Mouse (Mus musculus) lung, postnatal 0 days (tissue): ENCODE data around the gene Traf3. TPM values are rescaled to one million over a fixed set of nuclear protein-coding genes. Genes with fewer than 3 reads are reported as not detected.

Experiments
- ATAC-seq: fragments of 200-750 bp; cut with Nextera tagmentation; 2 replicates; pipeline ENCODE4 v1.8.0; 2017; ENCODE audit warnings: moderate library complexity
- DNase-seq: peaks from one replicate; pipeline ENCODE4 v3.0.0-alpha.2; 2016; ENCODE audit warnings: low spot score
- H3K27ac ChIP-seq: fragments of 300-500 bp; sonication (generic); 2 replicates; pipeline ENCODE4 v1.5.1; 2014; ENCODE audit warnings: antibody characterized with exemption, mild to moderate bottlenecking, low read length, mixed read lengths
- H3K27me3 ChIP-seq: fragments of 300-500 bp; sonication (generic); replicated peaks from 2 replicates; pipeline ENCODE4 v1.6.1; 2014; ENCODE audit warnings: low read length, mixed read lengths; ENCODE audit not compliant: insufficient read depth
- H3K36me3 ChIP-seq: fragments of 300-500 bp; sonication (generic); 2 replicates; pipeline ENCODE4 v1.6.1; 2014; ENCODE audit warnings: low read length, mixed read lengths; ENCODE audit not compliant: insufficient read depth
- H3K4me1 ChIP-seq: fragments of 300-500 bp; sonication (generic); 2 replicates; pipeline ENCODE4 v1.6.1; 2014; ENCODE audit warnings: antibody characterized with exemption, low read depth, low read length, mixed read lengths; ENCODE audit not compliant: insufficient read depth
- H3K4me2 ChIP-seq: fragments of 300-500 bp; sonication (generic); replicated peaks from 2 replicates; pipeline ENCODE4 v1.6.1; 2014; ENCODE audit warnings: low read depth, mild to moderate bottlenecking, low read length, moderate library complexity, mixed read lengths
- H3K4me3 ChIP-seq: fragments of 300-500 bp; sonication (generic); 2 replicates; pipeline ENCODE4 v1.5.1; 2014; ENCODE audit warnings: low read depth, low read length
- H3K9ac ChIP-seq: fragments of 300-500 bp; sonication (generic); replicated peaks from 2 replicates; pipeline ENCODE4 v1.6.1; 2014; ENCODE audit warnings: low read depth, mild to moderate bottlenecking
- H3K9me3 ChIP-seq: fragments of 300-500 bp; sonication (generic); 2 replicates; pipeline ENCODE4 v1.6.1; 2016; ENCODE audit warnings: low read length, mixed read lengths
- CTCF ChIP-seq: IDR thresholded peaks from 2 replicates; pipeline ENCODE4 v1.5.1; 2016; ENCODE audit warnings: antibody characterized with exemption, mild to moderate bottlenecking
- EP300 ChIP-seq: IDR thresholded peaks from 2 replicates; pipeline ENCODE4 v1.6.1; 2016; ENCODE audit warnings: antibody characterized with exemption, mild to moderate bottlenecking, control low read depth
- WGBS: fragments of 180-500 bp; shearing (Covaris S2); extraction: QIAGEN DNeasy Blood & Tissue Kit; methylation state at CpG from one replicate; pipeline ENCODE4 v1.1.7; 2014; 5-methylcytosine and 5-hydroxymethylcytosine counted together
- polyA plus RNA-seq: library from polyadenylated mRNA; unstranded; fragments of >200 nt; fragmentation: Nextera tagmentation; extraction: Ambion mirVana; gene quantifications from 2 replicates; pipeline ENCODE4 v1.2.1, GENCODE M21; 2015

Traf3 gene
- polyA plus RNA-seq, 1 experiment from 2014 or later, result 3.1 TPM

DNA sequence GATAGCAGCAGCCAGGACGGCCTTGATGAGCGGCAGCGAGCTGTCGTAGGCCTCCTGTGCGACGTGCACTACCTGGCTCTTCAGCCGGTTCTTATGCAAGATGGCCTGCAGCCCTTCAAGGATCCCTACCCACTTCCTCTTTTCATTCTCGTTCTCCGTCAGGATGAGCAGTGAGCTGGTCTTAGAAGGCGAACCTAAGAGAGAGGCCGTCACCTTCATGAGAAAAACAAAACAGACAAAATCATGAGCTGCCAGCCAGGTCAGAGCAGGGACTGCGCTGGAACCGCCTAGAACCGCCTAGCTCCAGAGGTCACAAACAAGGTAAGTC lies 135.8 kb downstream of the Traf3 start:
- ATAC-seq, result no peak
- no peak overlapping the region for H3K9ac ChIP-seq
- H3K4me2 ChIP-seq, result no peak overlapping the region
- H3K36me3 ChIP-seq, result peaks cover 74% of the 10 kb centered on the region
- DNase-seq, result no peak
- H3K27me3 ChIP-seq, result no peaks in the 10 kb centered on the region
- H3K4me3 ChIP-seq, result no peak overlapping the region
- H3K27ac ChIP-seq, result no peak overlapping the region
- H3K9me3 ChIP-seq, result no peaks in the 10 kb centered on the region
- TF ChIP-seq CTCF, result no peak
- TF ChIP-seq EP300, result no peak
- no peaks in the 10 kb centered on the region for H3K4me1 ChIP-seq
- 85% methylated on average over 14 of the region's 14 CpGs for WGBS

DNA sequence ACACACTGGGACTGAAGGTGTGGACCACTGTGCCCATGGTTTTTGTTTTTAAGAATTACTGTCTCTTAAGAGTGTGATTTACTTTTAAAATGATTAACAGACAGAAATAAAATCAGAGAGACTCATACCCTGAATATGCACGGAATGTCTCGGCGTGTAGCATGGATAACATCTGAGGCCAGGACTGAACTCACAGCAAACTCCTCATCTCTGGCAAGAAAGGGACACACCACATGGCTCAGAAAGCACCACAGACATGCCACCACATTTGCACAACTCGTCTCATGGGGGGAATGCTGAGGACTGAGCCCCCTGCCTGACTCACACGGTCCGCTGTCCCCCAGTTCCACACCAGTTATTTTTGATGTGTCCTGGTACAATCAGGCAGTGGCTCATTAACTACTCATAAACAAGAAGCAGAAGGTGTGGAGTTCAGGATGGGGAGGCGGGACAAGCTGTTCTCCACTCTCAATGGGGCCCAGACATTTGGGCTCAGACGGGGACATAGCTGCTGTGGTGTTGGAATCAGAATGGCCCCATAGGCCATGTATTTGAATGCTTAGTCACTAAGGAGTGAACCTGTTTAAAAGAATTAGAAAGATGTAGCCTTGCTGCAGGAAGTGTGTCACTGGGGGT lies 137.7 kb downstream of the Traf3 start:
- DNase-seq (no peak), ATAC-seq (no peak)
- 86% methylated on average over 8 of the region's 8 CpGs for WGBS
- TF ChIP-seq EP300, result no peak
- Histone ChIP-seq H3K9ac (no peak overlapping the region), H3K36me3 (peaks cover 74% of the 10 kb centered on the region), H3K27me3 (no peaks in the 10 kb centered on the region), H3K4me3 (no peak overlapping the region), H3K27ac (no peak overlapping the region), H3K9me3 (no peaks in the 10 kb centered on the region), H3K4me1 (no peaks in the 10 kb centered on the region), H3K4me2 (no peak overlapping the region)

DNA sequence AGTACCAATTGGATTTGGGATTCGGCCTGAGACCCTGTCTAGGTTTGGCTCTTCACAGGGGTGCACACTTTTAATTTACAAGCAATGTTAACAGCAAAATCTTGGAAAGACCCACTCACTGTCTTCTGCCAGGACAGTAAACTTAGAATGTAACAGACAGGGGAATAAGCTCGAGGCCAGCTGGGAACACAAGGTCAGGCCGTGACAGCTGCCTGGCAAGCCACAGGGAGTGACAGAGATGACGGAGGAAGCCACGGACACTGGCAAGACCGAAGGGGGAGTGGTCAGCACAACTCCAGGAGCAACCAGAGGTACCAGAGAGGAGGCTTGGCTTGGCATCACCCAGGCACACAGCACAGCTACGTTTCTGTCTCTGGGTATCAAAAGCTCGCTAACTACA lies 140.7 kb downstream of the Traf3 start:
- Histone ChIP-seq H3K27me3 (no peaks in the 10 kb centered on the region), H3K4me1 (no peaks in the 10 kb centered on the region), H3K9me3 (no peaks in the 10 kb centered on the region), H3K27ac (no peak overlapping the region), H3K36me3 (peaks cover 64% of the 10 kb centered on the region), H3K4me2 (no peak overlapping the region), H3K4me3 (no peak overlapping the region), H3K9ac (no peak overlapping the region)
- DNase-seq (peak; percentile 20), ATAC-seq (peak; percentile 40; the same call in 1 of the 2 replicates)
- no peak for TF ChIP-seq CTCF
- TF ChIP-seq EP300, result no peak
- 73% methylated on average over 8 of the region's 8 CpGs for WGBS

DNA sequence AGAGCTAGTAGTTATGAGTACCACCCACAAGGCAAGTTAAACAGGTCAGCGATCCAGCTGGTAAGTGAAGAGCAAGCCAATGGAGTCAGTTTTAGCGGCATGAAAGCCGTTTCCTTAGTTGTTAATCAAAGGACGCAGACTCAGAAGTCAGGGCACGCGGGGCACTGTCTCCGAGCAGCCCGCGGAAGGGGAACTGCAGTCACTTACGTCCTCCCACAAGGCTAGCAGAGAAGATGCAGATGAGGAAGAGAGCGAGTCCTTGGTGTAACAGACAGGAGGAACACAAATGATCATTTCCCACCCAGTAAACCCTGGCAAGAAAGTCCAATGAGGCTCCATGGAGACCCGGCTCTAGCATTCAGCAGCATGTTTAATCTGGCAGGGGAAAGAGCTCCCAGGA lies 143.1 kb downstream of the Traf3 start:
- no peak overlapping the region for H3K4me3 ChIP-seq
- H3K4me2 ChIP-seq, result no peak overlapping the region
- DNase-seq (no peak), ATAC-seq (no peak)
- no peak overlapping the region for H3K9ac ChIP-seq
- H3K27me3 ChIP-seq, result no peaks in the 10 kb centered on the region
- H3K36me3 ChIP-seq, result peaks cover 73% of the 10 kb centered on the region
- WGBS, result 80% methylated on average over 12 of the region's 12 CpGs
- H3K9me3 ChIP-seq, result no peaks in the 10 kb centered on the region
- H3K4me1 ChIP-seq, result no peaks in the 10 kb centered on the region
- no peak overlapping the region for H3K27ac ChIP-seq
- no peak for TF ChIP-seq EP300
- no peak for TF ChIP-seq CTCF

DNA sequence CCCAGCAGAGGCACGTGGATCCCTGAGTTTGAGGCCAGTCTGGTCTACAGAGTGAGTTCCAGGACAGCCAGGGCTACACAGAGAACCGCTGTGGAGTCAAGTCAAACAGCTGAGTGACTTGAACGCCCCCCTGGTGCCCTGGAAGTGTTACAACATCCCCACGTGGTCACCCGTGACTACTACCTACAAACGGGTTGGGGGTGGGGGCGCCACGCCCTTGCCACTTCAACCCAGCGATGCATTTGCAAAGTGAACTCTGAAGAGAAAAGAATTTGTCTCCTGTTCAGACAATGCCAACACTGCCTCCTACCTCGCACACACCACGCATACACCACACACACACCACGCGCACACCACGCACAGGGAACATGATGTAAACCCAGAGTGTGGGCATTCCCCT lies 143.8 kb downstream of the Traf3 start:
- 74% methylated on average over 14 of the region's 14 CpGs for WGBS
- Histone ChIP-seq H3K27me3 (no peaks in the 10 kb centered on the region), H3K9me3 (no peaks in the 10 kb centered on the region), H3K4me2 (no peak overlapping the region), H3K4me1 (no peaks in the 10 kb centered on the region), H3K9ac (no peak overlapping the region), H3K4me3 (no peak overlapping the region), H3K27ac (no peak overlapping the region), H3K36me3 (peaks cover 72% of the 10 kb centered on the region)
- ATAC-seq, result no peak
- no peak for TF ChIP-seq EP300
- TF ChIP-seq CTCF, result no peak
- no peak for DNase-seq

DNA sequence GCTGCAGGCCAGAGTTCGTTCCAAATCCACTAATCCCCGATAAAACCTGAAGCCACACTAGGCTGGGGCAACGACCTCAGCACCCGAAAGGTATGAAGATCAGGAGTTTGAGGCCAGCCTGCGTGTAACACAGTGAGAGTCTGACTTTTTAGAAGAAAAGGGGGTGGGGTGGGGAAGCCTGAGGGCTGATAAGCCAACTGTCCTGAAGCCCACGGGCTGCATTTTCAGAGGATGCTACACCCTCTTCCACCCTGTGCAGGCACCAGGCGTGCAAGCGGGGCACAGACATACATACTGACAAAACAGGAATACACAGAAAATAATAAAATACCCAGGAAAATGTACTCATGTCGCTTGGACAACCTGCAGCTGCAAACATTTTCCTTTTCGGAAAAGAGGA lies 145.6 kb downstream of the Traf3 start:
- H3K27ac ChIP-seq, result no peak overlapping the region
- DNase-seq (no peak), ATAC-seq (no peak)
- no peak overlapping the region for H3K4me2 ChIP-seq
- 93% methylated on average over 10 of the region's 10 CpGs for WGBS
- no peak overlapping the region for H3K4me3 ChIP-seq
- no peak overlapping the region for H3K9ac ChIP-seq
- no peaks in the 10 kb centered on the region for H3K27me3 ChIP-seq
- no peaks in the 10 kb centered on the region for H3K9me3 ChIP-seq
- no peaks in the 10 kb centered on the region for H3K4me1 ChIP-seq
- H3K36me3 ChIP-seq, result peaks cover 61% of the 10 kb centered on the region
- TF ChIP-seq EP300, result no peak
- no peak for TF ChIP-seq CTCF

DNA sequence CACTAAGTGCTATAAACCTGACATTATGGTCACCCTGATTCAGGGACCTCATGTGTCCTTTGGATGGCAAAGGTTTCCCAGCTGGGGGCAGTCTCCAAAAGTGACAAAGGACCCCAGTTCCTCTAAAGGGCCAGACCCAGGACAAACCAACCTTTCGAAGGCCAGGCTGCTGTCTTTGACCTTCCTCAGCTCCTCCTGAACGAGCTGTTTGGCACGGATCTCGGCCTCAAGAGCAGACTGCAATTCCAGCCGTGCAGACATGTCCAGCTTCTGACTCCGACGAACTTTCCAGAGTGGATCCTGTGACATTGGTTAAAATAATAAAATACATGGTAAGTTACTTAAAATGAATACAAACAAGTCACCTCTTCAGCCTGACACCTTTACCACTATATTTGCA lies 148.1 kb downstream of the Traf3 start:
- Histone ChIP-seq H3K27ac (no peak overlapping the region), H3K4me2 (no peak overlapping the region), H3K9ac (no peak overlapping the region), H3K27me3 (no peaks in the 10 kb centered on the region), H3K4me3 (no peak overlapping the region), H3K36me3 (peaks cover 66% of the 10 kb centered on the region), H3K9me3 (no peaks in the 10 kb centered on the region), H3K4me1 (no peaks in the 10 kb centered on the region)
- WGBS, result 85% methylated on average over 7 of the region's 7 CpGs
- ATAC-seq (no peak), DNase-seq (no peak)
- TF ChIP-seq CTCF, result no peak
- no peak for TF ChIP-seq EP300

Other genes starting within 250 kb of the Traf3 start
- gene Ankrd9, start 187.3 kb upstream of the Traf3 start, polyA plus RNA-seq, result 9.1 and 12.4 TPM in 2 replicates
- gene Rcor1, start 127.0 kb upstream of the Traf3 start, polyA plus RNA-seq, result 6.7 and 9.5 TPM in 2 replicates
- not detected in 2 replicates for gene 4930595D18Rik, start 18.1 kb downstream of the Traf3 start, polyA plus RNA-seq
- gene Amn, start 104.7 kb downstream of the Traf3 start, polyA plus RNA-seq, result 0.31 and 0.40 TPM in 2 replicates
- 29.0 and 32.5 TPM in 2 replicates for gene Cdc42bpb, start 211.3 kb downstream of the Traf3 start, polyA plus RNA-seq
- 0.37 and 1.1 TPM in 2 replicates for gene Lbhd2, start 240.4 kb downstream of the Traf3 start, polyA plus RNA-seq